Mouse (Mus musculus): ENCODE results near the gene Brd2. TPM values are rescaled to one million over a fixed set of nuclear protein-coding genes. Genes with fewer than 3 reads are reported as not detected.
A peak's percentile ranks its signal among the peaks of the same experiment; 100 is the strongest.

Gene Brd2
- polyA plus RNA-seq, 1 experiment from 2014 or later, result 32.5 TPM

- H3K27me3 ChIP-seq (ENCODE audit: insufficient read depth, low read length), result peaks cover 18% of the 10 kb centered on the region
- H3K36me3 ChIP-seq (replicated peaks; ENCODE audit: insufficient read depth, low read length), result no peaks in the 10 kb centered on the region
- no peak overlapping the region for H3K4me2 ChIP-seq (ENCODE audit: low read depth, low read length)
- TF ChIP-seq CTCF (IDR thresholded peaks at IDR 0.05; ENCODE audit: low read depth) (peak; percentile 81), EP300 (IDR thresholded peaks at IDR 0.05; ENCODE audit: low read depth) (no peak)
- no peaks in the 10 kb centered on the region for H3K9me3 ChIP-seq (ENCODE audit: low read length)
- H3K9ac ChIP-seq (replicated peaks), result no peak overlapping the region
- no peak overlapping the region for H3K4me3 ChIP-seq (ENCODE audit: low read depth, low read length)
- no peak overlapping the region for H3K27ac ChIP-seq (ENCODE audit: low read depth)
- WGBS (ENCODE audit: insufficient replicate concordance), result 1% methylated on average over 9 of the region's 9 CpGs
- DNase-seq (peak; percentile 82), ATAC-seq (peak; percentile 45; the same call in 1 of the 2 replicates)
- H3K4me1 ChIP-seq (ENCODE audit: insufficient read depth), result 0 out of 2 replicates have a peak, but pooled peaks cover 2% of the 10 kb centered on the region
Measured at GRCm38 (mm10) chr17:34077549-34077948, 44.9 kb downstream of the Brd2 start.

GRCm38 (mm10) chr17:34075271-34075670, 47.2 kb downstream of the Brd2 start:
- H3K27me3 ChIP-seq (ENCODE audit: insufficient read depth, low read length), result peaks cover 18% of the 10 kb centered on the region
- no peak overlapping the region for H3K27ac ChIP-seq (ENCODE audit: low read depth)
- DNase-seq, result peak; percentile 72
- TF ChIP-seq EP300 (IDR thresholded peaks at IDR 0.05; ENCODE audit: low read depth) (no peak), CTCF (IDR thresholded peaks at IDR 0.05; ENCODE audit: low read depth) (peak; percentile 72)
- H3K4me3 ChIP-seq (ENCODE audit: low read depth, low read length), result no peak overlapping the region
- no peaks in the 10 kb centered on the region for H3K9me3 ChIP-seq (ENCODE audit: low read length)
- WGBS (ENCODE audit: insufficient replicate concordance), result 35% methylated on average over 7 of the region's 7 CpGs
- no peak overlapping the region for H3K9ac ChIP-seq (replicated peaks)
- 0 out of 2 replicates have a peak, but pooled peaks cover 2% of the 10 kb centered on the region for H3K4me1 ChIP-seq (ENCODE audit: insufficient read depth)
- H3K36me3 ChIP-seq (replicated peaks; ENCODE audit: insufficient read depth, low read length), result no peaks in the 10 kb centered on the region
- no peak overlapping the region for H3K4me2 ChIP-seq (ENCODE audit: low read depth, low read length)
- no peak for ATAC-seq

GRCm38 (mm10) chr17:34072091-34072490, 50.3 kb downstream of the Brd2 start:
- no peak for TF ChIP-seq EP300 (IDR thresholded peaks at IDR 0.05; ENCODE audit: low read depth)
- no peak for TF ChIP-seq CTCF (IDR thresholded peaks at IDR 0.05; ENCODE audit: low read depth)
- 52% methylated on average over 5 of the region's 5 CpGs for WGBS (ENCODE audit: insufficient replicate concordance)
- ATAC-seq, result peak; percentile 31; the same call in 1 of the 2 replicates
- no peak overlapping the region for H3K9ac ChIP-seq (replicated peaks)
- H3K4me1 ChIP-seq (ENCODE audit: insufficient read depth), result 0 out of 2 replicates have a peak, but pooled peaks cover 2% of the 10 kb centered on the region
- no peaks in the 10 kb centered on the region for H3K36me3 ChIP-seq (replicated peaks; ENCODE audit: insufficient read depth, low read length)
- H3K4me2 ChIP-seq (ENCODE audit: low read depth, low read length), result no peak overlapping the region
- H3K9me3 ChIP-seq (ENCODE audit: low read length), result no peaks in the 10 kb centered on the region
- H3K27ac ChIP-seq (ENCODE audit: low read depth), result no peak overlapping the region
- no peak for DNase-seq
- peaks cover 15% of the 10 kb centered on the region for H3K27me3 ChIP-seq (ENCODE audit: insufficient read depth, low read length)
- no peak overlapping the region for H3K4me3 ChIP-seq (ENCODE audit: low read depth, low read length)

DNA sequence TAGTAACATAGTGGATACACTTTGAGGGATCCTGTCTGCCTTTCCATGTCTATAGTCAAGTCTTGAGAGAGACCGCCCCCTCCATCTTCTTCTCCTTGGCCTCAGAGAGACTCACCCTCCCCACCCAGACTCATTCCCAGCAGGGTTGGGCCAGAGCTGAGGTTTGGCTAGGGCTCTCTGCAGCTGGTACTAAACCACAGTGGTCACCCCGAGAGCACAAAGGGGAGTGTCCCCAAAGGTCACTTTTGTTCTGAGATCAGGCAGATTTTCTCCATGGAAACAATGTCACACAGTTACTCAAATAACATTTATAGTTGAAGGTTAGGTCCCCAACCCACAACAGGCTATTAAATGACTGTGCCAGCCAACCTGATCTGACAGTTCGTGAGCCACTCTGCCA, 53.6 kb downstream of the Brd2 start:
- Histone ChIP-seq H3K27ac (ENCODE audit: low read depth) (no peak overlapping the region), H3K4me3 (ENCODE audit: low read depth, low read length) (no peak overlapping the region), H3K4me2 (ENCODE audit: low read depth, low read length) (no peak overlapping the region), H3K27me3 (ENCODE audit: insufficient read depth, low read length) (no peaks in the 10 kb centered on the region), H3K9ac (replicated peaks) (no peak overlapping the region), H3K4me1 (ENCODE audit: insufficient read depth) (0 out of 2 replicates have a peak, but pooled peaks cover 2% of the 10 kb centered on the region), H3K9me3 (ENCODE audit: low read length) (no peaks in the 10 kb centered on the region), H3K36me3 (replicated peaks; ENCODE audit: insufficient read depth, low read length) (no peaks in the 10 kb centered on the region)
- WGBS (ENCODE audit: insufficient replicate concordance), result 44% methylated on average over 3 of the region's 3 CpGs
- DNase-seq, result no peak
- no peak for ATAC-seq
- TF ChIP-seq EP300 (IDR thresholded peaks at IDR 0.05; ENCODE audit: low read depth), result no peak
- no peak for TF ChIP-seq CTCF (IDR thresholded peaks at IDR 0.05; ENCODE audit: low read depth)

Other genes starting within 250 kb of the Brd2 start
- gene Gm7029, start 248.8 kb downstream of the Brd2 start, polyA plus RNA-seq (2015; fragmentation: Nextera tagmentation; extraction: Ambion mirVana), result not detected in 2 replicates
- 2.6 and 3.6 TPM in 2 replicates for gene Kifc1, start 232.0 kb downstream of the Brd2 start, polyA plus RNA-seq (2015; fragmentation: Nextera tagmentation; extraction: Ambion mirVana)
- gene Platr17, start 217.5 kb downstream of the Brd2 start, polyA plus RNA-seq (2015; fragmentation: Nextera tagmentation; extraction: Ambion mirVana), result 0.41 and 0.54 TPM in 2 replicates
- gene Daxx, start 213.2 kb downstream of the Brd2 start, polyA plus RNA-seq (2015; fragmentation: Nextera tagmentation; extraction: Ambion mirVana), result 12.6 and 13.0 TPM in 2 replicates
- gene Tapbp, start 206.7 kb downstream of the Brd2 start, polyA plus RNA-seq (2015; fragmentation: Nextera tagmentation; extraction: Ambion mirVana), result 47.0 and 47.9 TPM in 2 replicates
- 7.1 and 7.9 TPM in 2 replicates for gene Zbtb22, start 206.7 kb downstream of the Brd2 start, polyA plus RNA-seq (2015; fragmentation: Nextera tagmentation; extraction: Ambion mirVana)
- gene Rgl2, start 193.1 kb downstream of the Brd2 start, polyA plus RNA-seq (2015; fragmentation: Nextera tagmentation; extraction: Ambion mirVana), result 6.8 and 7.4 TPM in 2 replicates
- 82.2 and 85.5 TPM in 2 replicates for gene Pfdn6, start 182.3 kb downstream of the Brd2 start, polyA plus RNA-seq (2015; fragmentation: Nextera tagmentation; extraction: Ambion mirVana)
- 12.7 and 12.8 TPM in 2 replicates for gene Wdr46, start 182.0 kb downstream of the Brd2 start, polyA plus RNA-seq (2015; fragmentation: Nextera tagmentation; extraction: Ambion mirVana)
- gene B3galt4, start 171.1 kb downstream of the Brd2 start, polyA plus RNA-seq (2015; fragmentation: Nextera tagmentation; extraction: Ambion mirVana), result 2.2 and 2.4 TPM in 2 replicates
- 12.5 and 13.4 TPM in 2 replicates for gene Vps52, start 166.8 kb downstream of the Brd2 start, polyA plus RNA-seq (2015; fragmentation: Nextera tagmentation; extraction: Ambion mirVana)
- 1,510 and 1,549 TPM in 2 replicates for gene Rps18, start 166.6 kb downstream of the Brd2 start, polyA plus RNA-seq (2015; fragmentation: Nextera tagmentation; extraction: Ambion mirVana)
- gene H2-K1, start 122.3 kb downstream of the Brd2 start, polyA plus RNA-seq (2015; fragmentation: Nextera tagmentation; extraction: Ambion mirVana), result 274 and 288 TPM in 2 replicates
- gene Ring1, start 98.0 kb downstream of the Brd2 start, polyA plus RNA-seq (2015; fragmentation: Nextera tagmentation; extraction: Ambion mirVana), result 6.0 and 7.1 TPM in 2 replicates
- 49.1 and 51.6 TPM in 2 replicates for gene H2-Ke6, start 94.6 kb downstream of the Brd2 start, polyA plus RNA-seq (2015; fragmentation: Nextera tagmentation; extraction: Ambion mirVana)
- gene Slc39a7, start 91.0 kb downstream of the Brd2 start, polyA plus RNA-seq (2015; fragmentation: Nextera tagmentation; extraction: Ambion mirVana), result 41.3 and 43.4 TPM in 2 replicates
- 16.2 and 16.4 TPM in 2 replicates for gene Rxrb, start 90.8 kb downstream of the Brd2 start, polyA plus RNA-seq (2015; fragmentation: Nextera tagmentation; extraction: Ambion mirVana)
- gene Col11a2, start 83.2 kb downstream of the Brd2 start, polyA plus RNA-seq (2015; fragmentation: Nextera tagmentation; extraction: Ambion mirVana), result 0.21 and 0.47 TPM in 2 replicates
- gene H2-Oa, start 30.3 kb downstream of the Brd2 start, polyA plus RNA-seq (2015; fragmentation: Nextera tagmentation; extraction: Ambion mirVana), result 0.72 and 0.85 TPM in 2 replicates
- 9.7 and 11.9 TPM in 2 replicates for gene H2-DMa, start 3.1 kb downstream of the Brd2 start, polyA plus RNA-seq (2015; fragmentation: Nextera tagmentation; extraction: Ambion mirVana)
- gene H2-DMb2, start 20.7 kb upstream of the Brd2 start, polyA plus RNA-seq (2015; fragmentation: Nextera tagmentation; extraction: Ambion mirVana), result 1.9 and 2.1 TPM in 2 replicates
- 3.9 and 4.0 TPM in 2 replicates for gene H2-DMb1, start 30.4 kb upstream of the Brd2 start, polyA plus RNA-seq (2015; fragmentation: Nextera tagmentation; extraction: Ambion mirVana)
- 8.8 and 9.3 TPM in 2 replicates for gene Tap1, start 64.9 kb upstream of the Brd2 start, polyA plus RNA-seq (2015; fragmentation: Nextera tagmentation; extraction: Ambion mirVana)
- 20.4 and 22.9 TPM in 2 replicates for gene Psmb9, start 65.1 kb upstream of the Brd2 start, polyA plus RNA-seq (2015; fragmentation: Nextera tagmentation; extraction: Ambion mirVana)
- gene Psmb8, start 75.1 kb upstream of the Brd2 start, polyA plus RNA-seq (2015; fragmentation: Nextera tagmentation; extraction: Ambion mirVana), result 49.7 and 51.6 TPM in 2 replicates
- 9.8 and 10.5 TPM in 2 replicates for gene Tap2, start 80.9 kb upstream of the Brd2 start, polyA plus RNA-seq (2015; fragmentation: Nextera tagmentation; extraction: Ambion mirVana)
- gene H2-Ob, start 116.3 kb upstream of the Brd2 start, polyA plus RNA-seq (2015; fragmentation: Nextera tagmentation; extraction: Ambion mirVana), result 1.1 and 1.2 TPM in 2 replicates
- gene H2-Ab1, start 135.1 kb upstream of the Brd2 start, polyA plus RNA-seq (2015; fragmentation: Nextera tagmentation; extraction: Ambion mirVana), result 22.7 and 24.9 TPM in 2 replicates
- 12.0 and 15.3 TPM in 2 replicates for gene H2-Aa, start 165.2 kb upstream of the Brd2 start, polyA plus RNA-seq (2015; fragmentation: Nextera tagmentation; extraction: Ambion mirVana)
- gene H2-Eb1, start 183.2 kb upstream of the Brd2 start, polyA plus RNA-seq (2015; fragmentation: Nextera tagmentation; extraction: Ambion mirVana), result 8.2 and 9.3 TPM in 2 replicates
- not detected in 2 replicates for gene H2-Eb2, start 203.0 kb upstream of the Brd2 start, polyA plus RNA-seq (2015; fragmentation: Nextera tagmentation; extraction: Ambion mirVana)
- gene Btnl2, start 232.2 kb upstream of the Brd2 start, polyA plus RNA-seq (2015; fragmentation: Nextera tagmentation; extraction: Ambion mirVana), result not detected in 2 replicates